Mouse (Mus musculus) olfactory bulb, adult 2 months (tissue): ENCODE measurements at regions not wholly inside any gene's neighbourhood (a gene's known extent, or its start where the extent isn't known, plus 50 kb on each side); places are given as distances from the start of the nearest gene placed in this dataset.

Experiments
- CTCF ChIP-seq: fragments of 200-500 bp; IDR thresholded peaks from 2 replicates; pipeline ENCODE4 v1.5.1; 2012; ENCODE audit warnings: low read depth, mild to moderate bottlenecking, low read length, moderate library complexity; ENCODE audit not compliant: insufficient read depth
- POLR2A ChIP-seq: fragments of 200-500 bp; IDR thresholded peaks from 2 replicates; pipeline ENCODE4 v1.6.1; 2012; ENCODE audit warnings: mild to moderate bottlenecking, low read depth, low read length, moderate library complexity; ENCODE audit not compliant: insufficient read depth

DNA sequence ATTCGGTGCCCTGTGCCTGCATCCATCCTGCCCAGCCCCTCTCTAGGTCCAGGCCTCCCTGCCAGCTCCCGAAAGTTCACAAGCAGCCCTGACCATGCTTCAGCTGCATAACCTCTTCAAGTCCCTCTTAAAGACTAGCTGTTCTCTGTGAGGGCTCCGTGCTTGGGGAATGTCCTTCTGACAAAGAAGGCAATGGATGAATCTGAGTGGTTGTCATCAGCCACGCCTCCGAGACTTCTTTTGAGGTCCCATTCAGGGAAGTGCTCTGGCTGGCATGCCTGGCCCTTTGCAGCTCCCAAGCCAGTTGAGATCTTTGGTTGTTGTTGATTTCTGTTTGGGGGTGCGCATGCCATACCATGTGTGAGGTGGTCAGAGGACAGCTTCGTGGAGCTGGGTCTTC lies 105.9 kb upstream of the Haao start:
- TF ChIP-seq POLR2A (no peak), CTCF (no peak)
